In the genomic region with DNA sequence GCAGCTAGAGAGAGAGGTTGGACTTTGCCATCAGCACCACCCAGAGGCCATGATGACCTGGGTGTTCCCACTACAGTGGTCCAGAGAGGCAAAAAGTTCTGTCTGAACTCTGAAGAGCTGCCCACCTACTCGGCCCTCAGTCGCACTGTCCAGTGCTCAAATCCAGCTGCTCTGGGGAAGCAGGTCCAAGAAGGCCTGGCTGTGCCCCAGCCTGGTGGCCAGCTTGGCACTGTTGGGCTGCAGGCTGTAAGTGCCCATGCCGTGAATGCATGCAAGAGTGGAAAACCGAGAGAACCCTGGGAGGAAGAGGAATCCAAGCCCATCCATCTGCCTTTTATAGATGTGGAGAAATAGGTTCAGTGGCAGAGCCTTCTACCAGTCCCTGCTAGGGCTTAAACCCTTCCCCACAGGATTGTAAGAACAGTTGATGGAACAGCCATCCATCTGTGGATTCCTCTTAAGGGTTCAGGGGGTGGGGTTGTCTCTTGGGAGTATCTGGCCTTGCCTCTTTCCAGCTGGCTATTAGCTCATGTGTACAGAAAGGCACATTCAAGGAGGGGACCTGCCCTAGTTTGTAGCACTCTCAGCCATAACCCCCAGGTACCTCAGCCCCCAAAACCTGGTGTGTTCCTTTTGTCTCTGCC, we compare ENCODE assay signal across 9 mouse cellular contexts. TPM values are rescaled to one million over a fixed set of nuclear protein-coding genes. Genes with fewer than 3 reads are reported as not detected.
A peak's percentile ranks its signal among the peaks of the same experiment; 100 is the strongest.
DNase-seq lines count a peak whose midpoint lies in the region; ATAC-seq lines count a peak whose summit lies in the region.
"Had no signal": no experiment of that assay in that cellular context is flagged by ENCODE, and none has a peak within 500 bp of the region (broad histone marks: within the 10 kb centered on the region; RNA-seq: fewer than 3 reads in every experiment).

No protein-coding gene starts in this region.

- peaks cover 18% of the 10 kb centered on the region for H3K4me1 ChIP-seq in lung, embryonic 15.5 days
- H3K4me1 ChIP-seq in intestine, embryonic 15.5 days (replicated peaks), result peaks cover 24% of the 10 kb centered on the region
- peaks cover 18% of the 10 kb centered on the region for H3K4me1 ChIP-seq in stomach, embryonic 14.5 days (ENCODE audit: control insufficient read depth, insufficient read depth, low read length)

- peaks cover 6% of the 10 kb centered on the region; the same call in 1 of the 2 replicates for H3K27me3 ChIP-seq in lung, embryonic 15.5 days
- 0 out of 2 replicates have a peak, but pooled peaks cover 3% of the 10 kb centered on the region for H3K27me3 ChIP-seq in intestine, embryonic 15.5 days (replicated peaks)
- H3K27me3 ChIP-seq in stomach, embryonic 14.5 days (ENCODE audit: control insufficient read depth, insufficient read depth, low read length), result no peaks in the 10 kb centered on the region
- H3K27me3 ChIP-seq: Patski had no signal

- WGBS in lung, embryonic 15.5 days, result 61% methylated on average over 4 of the region's 4 CpGs
- WGBS in intestine, embryonic 15.5 days, result 60% methylated on average over 4 of the region's 4 CpGs
- WGBS in stomach, embryonic 14.5 days, result 56% methylated on average over 4 of the region's 4 CpGs

- DNase-seq in lung, postnatal 14 days, result no peak
- peak; percentile 55 for DNase-seq in gastrocnemius, postnatal 25 days
- no peak for DNase-seq in frontal cortex, postnatal 14 days (ENCODE audit: low spot score in 2 of 2)
- DNase-seq in cerebellum, adult 9-11 months, result no peak
- DNase-seq in spleen, adult 18-20 months, result no peak

- H3K4me3 ChIP-seq in lung, embryonic 15.5 days, result peak overlapping the region; percentile 9; the same call in 1 of the 2 replicates
- H3K4me3 ChIP-seq in intestine, embryonic 15.5 days (replicated peaks), result 0 out of 2 replicates have a peak overlapping the region, but pooled peaks have one; percentile 9
- H3K4me3 ChIP-seq in stomach, embryonic 14.5 days (ENCODE audit: low read depth, low read length), result no peak overlapping the region

- H3K9me3 ChIP-seq in lung, embryonic 15.5 days, result no peaks in the 10 kb centered on the region
- no peaks in the 10 kb centered on the region for H3K9me3 ChIP-seq in intestine, embryonic 15.5 days
- H3K9me3 ChIP-seq in stomach, embryonic 14.5 days (ENCODE audit: control insufficient read depth, low read depth, low read length), result no peaks in the 10 kb centered on the region

- 0 out of 2 replicates have a peak overlapping the region, but pooled peaks have one; percentile 3 for H3K9ac ChIP-seq in lung, embryonic 15.5 days
- H3K9ac ChIP-seq in intestine, embryonic 15.5 days, result no peak overlapping the region
- no peak overlapping the region; the same call in 1 of the 2 replicates for H3K9ac ChIP-seq in stomach, embryonic 14.5 days (replicated peaks; ENCODE audit: low read depth, low read length)

- no peaks in the 10 kb centered on the region for H3K36me3 ChIP-seq in lung, embryonic 15.5 days
- no peaks in the 10 kb centered on the region for H3K36me3 ChIP-seq in intestine, embryonic 15.5 days
- H3K36me3 ChIP-seq in stomach, embryonic 14.5 days (ENCODE audit: control insufficient read depth, insufficient read depth, low read length), result no peaks in the 10 kb centered on the region

- H3K27ac ChIP-seq in lung, embryonic 15.5 days, result 0 out of 2 replicates have a peak overlapping the region, but pooled peaks have one; percentile 35
- H3K27ac ChIP-seq in intestine, embryonic 15.5 days, result peak overlapping the region; percentile 8; the same call in 1 of the 2 replicates
- H3K27ac ChIP-seq in stomach, embryonic 14.5 days (ENCODE audit: low read length), result peak overlapping the region; percentile 74

- no peak for ATAC-seq in lung, embryonic 15.5 days (ENCODE audit: borderline replicate concordance, extremely low read depth, low FRiP score, low TSS enrichment)
- peak; percentile 69 for ATAC-seq in intestine, embryonic 15.5 days
- ATAC-seq in stomach, embryonic 14.5 days (ENCODE audit: insufficient number of reproducible peaks, insufficient read depth, low FRiP score, low read depth), result peak; percentile 57; the same call in 1 of the 2 replicates
- ATAC-seq: Patski had no signal

- H3K4me2 ChIP-seq in lung, embryonic 15.5 days, result peak overlapping the region; percentile 46
- peak overlapping the region; percentile 50 for H3K4me2 ChIP-seq in intestine, embryonic 15.5 days (replicated peaks)
- H3K4me2 ChIP-seq in stomach, embryonic 14.5 days (replicated peaks; ENCODE audit: low read depth, low read length), result peak overlapping the region; percentile 36

RNA-seq across cellular contexts. Expression of a gene that starts 2.1 kb away (rescaled TPM):
- polyA plus RNA-seq in lung, embryonic 15.5 days (2015; fragmentation: Nextera tagmentation; extraction: Ambion mirVana), result 0.91 and 1.4 TPM in 2 replicates
- total RNA-seq in gastrocnemius, postnatal 25 days (2021), result under 1 TPM; 0.31 to 0.35 TPM
- 1.8 and 2.1 TPM in 2 replicates for polyA plus RNA-seq in intestine, embryonic 15.5 days (2015; fragmentation: Nextera tagmentation; extraction: Ambion mirVana)
- 7.4 and 9.2 TPM in 2 replicates for polyA plus RNA-seq in stomach, embryonic 14.5 days (2014; fragmentation: Nextera tagmentation; extraction: Ambion mirVana)

RNA-seq across cellular contexts. Expression of a gene that starts 46.9 kb away (rescaled TPM):
- 14.2 and 14.3 TPM in 2 replicates for polyA plus RNA-seq in lung, embryonic 15.5 days (2015; fragmentation: Nextera tagmentation; extraction: Ambion mirVana)
- 100 to 1,000 TPM; 227 to 252 TPM for total RNA-seq in gastrocnemius, postnatal 25 days (2021)
- 11.8 and 11.9 TPM in 2 replicates for polyA plus RNA-seq in intestine, embryonic 15.5 days (2015; fragmentation: Nextera tagmentation; extraction: Ambion mirVana)
- polyA plus RNA-seq in stomach, embryonic 14.5 days (2014; fragmentation: Nextera tagmentation; extraction: Ambion mirVana), result 7.7 and 8.3 TPM in 2 replicates

Comparison
In these comparisons a context has a peak if more than half of its experiments do, and no peak if none do; other contexts are left out.
1. H3K27ac ChIP-seq: peak in every context shown above with its lines; median percentile 74 in stomach, embryonic 14.5 days; 35 in lung, embryonic 15.5 days; 8 in intestine, embryonic 15.5 days.